Mouse (Mus musculus) small intestine, adult 10 weeks (tissue): ENCODE results near the gene Prrc2b. TPM values are rescaled to one million over a fixed set of nuclear protein-coding genes. Genes with fewer than 3 reads are reported as not detected.

Source experiments
- polyA plus RNA-seq: library from polyadenylated mRNA; stranded (reverse); fragments of 350-450 nt; fragmentation: Illumina TruSeq; extraction: RNeasy Lipid Tissue Mini Kit (QIAGEN cat#74804); gene quantifications from one replicate; pipeline ENCODE4 v1.2.3, GENCODE M21; 2014; ENCODE audit warnings: low replicate concordance

Prrc2b gene
- 7.7 TPM for polyA plus RNA-seq

GRCm38 (mm10) chr2:32150924-32151659 is at the start of gene Prrc2b:
Gene Prrc2b (plus strand): TSS chr2:32151082.

GRCm38 (mm10) chr2:32235886-32236759 is 85.2 kb downstream of the Prrc2b start, which contains the start of gene Pomt1:
Gene Pomt1 (plus strand): TSS chr2:32236590.

GRCm38 (mm10) chr2:32259657-32260417 is 109.0 kb downstream of the Prrc2b start, which contains the start of gene Uck1:
Gene Uck1 (minus strand): TSS chr2:32260159.

Other genes starting within 250 kb of the Prrc2b start
- gene Aif1l, start 200.9 kb upstream of the Prrc2b start, polyA plus RNA-seq = 0.41 TPM
- gene Nup214, start 176.6 kb upstream of the Prrc2b start, polyA plus RNA-seq = 21.7 TPM
- 1.8 TPM for gene Fam78a, start 66.2 kb upstream of the Prrc2b start, polyA plus RNA-seq
- gene Plpp7, start 55.6 kb upstream of the Prrc2b start, polyA plus RNA-seq = not detected
- gene Pomt1, start 85.5 kb downstream of the Prrc2b start, polyA plus RNA-seq = 1.7 TPM
- gene Uck1, start 109.1 kb downstream of the Prrc2b start, polyA plus RNA-seq = 9.7 TPM
- gene Golga2, start 136.3 kb downstream of the Prrc2b start, polyA plus RNA-seq = 6.6 TPM
- gene Swi5, start 137.0 kb downstream of the Prrc2b start, polyA plus RNA-seq = 142 TPM
- 9.2 TPM for gene Ciz1, start 201.2 kb downstream of the Prrc2b start, polyA plus RNA-seq
- 4.1 TPM for gene Dnm1, start 202.3 kb downstream of the Prrc2b start, polyA plus RNA-seq
- gene 1110008P14Rik, start 230.9 kb downstream of the Prrc2b start, polyA plus RNA-seq = 0.52 TPM
- gene Lcn2, start 237.2 kb downstream of the Prrc2b start, polyA plus RNA-seq = not detected
- gene Ptges2, start 244.8 kb downstream of the Prrc2b start, polyA plus RNA-seq = 1.1 TPM